Mouse (Mus musculus) right cerebral cortex, postnatal 14 days (tissue): ENCODE measurements at regions not wholly inside any gene's neighbourhood (a gene's known extent, or its start where the extent isn't known, plus 50 kb on each side); places are given as distances from the start of the nearest gene placed in this dataset.

Source experiments
- DNase-seq: peaks from one replicate; pipeline ENCODE4 v3.0.0; 2022

- no peak for DNase-seq
These were observed 128.7 kb upstream of the Prkg2 start for GRCm38 (mm10) chr5:99165807-99166360.

- peak; percentile 61 for DNase-seq
These were observed 120.8 kb upstream of the Prkg2 start for GRCm38 (mm10) chr5:99157973-99158372.

- no peak for DNase-seq
These were observed 116.2 kb upstream of the Prkg2 start for GRCm38 (mm10) chr5:99153269-99153850.

GRCm38 (mm10) chr5:99152299-99152698, 115.1 kb upstream of the Prkg2 start:
- DNase-seq: no peak

- no peak for DNase-seq
These were observed 112.8 kb upstream of the Prkg2 start for GRCm38 (mm10) chr5:99149904-99150303.

- no peak for DNase-seq
These were observed 95.5 kb upstream of the Prkg2 start for GRCm38 (mm10) chr5:99132670-99133069.

- DNase-seq: no peak
These were observed 91.5 kb upstream of the Prkg2 start for GRCm38 (mm10) chr5:99128628-99129027.

- DNase-seq: no peak
These were observed 88.3 kb upstream of the Prkg2 start for GRCm38 (mm10) chr5:99125418-99125817.

GRCm38 (mm10) chr5:99111755-99112154, 74.6 kb upstream of the Prkg2 start:
- DNase-seq: no peak

GRCm38 (mm10) chr5:99111235-99111634, 74.1 kb upstream of the Prkg2 start:
- DNase-seq: no peak

GRCm38 (mm10) chr5:99099727-99100116, 62.6 kb upstream of the Prkg2 start:
- DNase-seq: no peak

GRCm38 (mm10) chr5:99099014-99099726, 62.0 kb upstream of the Prkg2 start:
- DNase-seq: no peak
